Mouse (Mus musculus) ovary, adult 18-20 months (tissue): ENCODE measurements around the gene Gm20388.

ENCODE experiments used
- DNase-seq: peaks from one replicate; pipeline ENCODE4 v3.0.0; 2022; ENCODE audit warnings: low spot score, mixed read lengths

The Gm20388 gene

DNA sequence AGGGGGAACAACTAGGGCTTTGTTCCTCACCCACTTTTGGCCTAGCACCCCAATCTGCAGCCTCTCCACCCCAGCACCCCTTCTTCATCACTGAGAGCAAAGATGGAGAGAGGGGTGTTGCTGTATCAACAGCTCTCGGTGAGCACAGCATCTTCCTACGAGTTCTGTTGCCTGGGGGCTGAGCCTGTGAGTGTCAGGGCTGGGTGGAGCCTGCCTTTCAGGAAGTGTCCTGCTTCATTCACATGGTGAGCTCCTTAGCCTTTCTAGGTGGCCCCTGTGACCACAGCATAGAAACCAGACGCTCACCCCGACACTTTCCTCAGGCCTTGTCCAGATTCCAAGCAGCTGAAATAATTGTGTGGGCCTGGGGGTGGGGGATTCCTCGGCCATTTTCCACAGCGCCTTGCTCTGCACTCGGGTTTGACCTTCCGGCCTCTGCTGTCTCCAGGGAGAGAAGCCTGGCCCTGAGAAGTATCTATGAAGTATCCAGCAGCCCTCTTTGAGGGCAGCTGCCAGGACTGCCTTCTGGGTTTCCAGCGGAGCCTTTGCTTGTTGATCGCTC lies 2244.5 kb downstream of the Gm20388 start:
- no peak for DNase-seq

DNA sequence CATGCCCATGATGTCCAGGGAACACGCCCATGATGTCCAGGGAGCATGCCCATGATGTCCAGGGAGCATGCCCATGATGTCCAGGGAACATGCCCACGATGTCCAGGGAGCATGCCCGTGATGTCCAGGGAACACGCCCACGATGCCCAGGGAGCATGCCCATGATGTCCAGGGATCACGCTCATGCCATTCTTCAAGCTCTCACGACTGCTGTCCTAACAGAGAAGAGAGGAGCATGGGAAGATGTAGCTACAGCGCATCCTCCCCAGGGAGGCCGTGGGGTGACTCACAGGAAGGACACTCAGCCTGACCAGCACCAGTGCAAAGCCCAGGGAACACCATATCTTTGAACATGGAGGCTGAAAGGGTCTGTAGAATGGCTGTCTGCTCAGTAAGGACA lies 2245.3 kb downstream of the Gm20388 start:
- DNase-seq = no peak

DNA sequence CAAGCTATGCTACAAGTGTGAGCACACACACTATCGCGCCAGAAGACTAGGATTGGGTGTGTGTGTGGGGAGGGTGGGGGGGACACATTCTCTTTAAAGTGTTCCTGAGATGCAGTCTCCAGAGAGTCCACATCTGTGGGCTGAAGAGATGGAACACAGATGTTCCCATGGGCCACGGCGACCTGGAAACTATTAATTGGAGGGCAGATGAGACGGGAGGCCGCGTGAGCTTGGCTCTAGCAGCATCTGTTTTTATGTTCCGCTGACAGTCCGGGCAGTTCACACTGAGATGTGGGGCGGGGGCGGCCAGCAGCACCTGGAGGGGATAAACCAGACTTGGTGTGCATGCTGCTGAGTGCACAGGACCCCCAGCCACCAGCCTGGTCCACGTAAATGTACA lies 2247.0 kb downstream of the Gm20388 start:
- DNase-seq = no peak

DNA sequence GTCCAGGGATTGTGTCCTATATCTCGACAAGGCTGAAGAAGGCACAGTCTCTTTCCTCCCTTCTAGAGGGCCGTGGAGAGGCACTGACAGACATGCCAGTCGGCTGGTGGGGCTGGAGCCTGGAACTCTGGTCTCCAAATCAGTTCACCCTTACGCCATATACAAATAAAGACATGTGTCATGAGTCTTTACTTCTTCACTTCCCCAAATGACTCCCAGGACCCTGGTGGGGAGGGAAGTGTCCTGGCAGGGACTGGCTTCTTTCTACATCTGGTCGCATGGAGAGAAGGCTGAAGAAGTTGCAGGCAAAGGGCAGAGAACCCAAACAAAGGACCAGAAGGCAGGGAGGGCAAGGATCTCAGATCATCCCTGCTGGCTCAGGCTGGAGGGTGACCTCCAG lies 2249.5 kb downstream of the Gm20388 start:
- DNase-seq = no peak

DNA sequence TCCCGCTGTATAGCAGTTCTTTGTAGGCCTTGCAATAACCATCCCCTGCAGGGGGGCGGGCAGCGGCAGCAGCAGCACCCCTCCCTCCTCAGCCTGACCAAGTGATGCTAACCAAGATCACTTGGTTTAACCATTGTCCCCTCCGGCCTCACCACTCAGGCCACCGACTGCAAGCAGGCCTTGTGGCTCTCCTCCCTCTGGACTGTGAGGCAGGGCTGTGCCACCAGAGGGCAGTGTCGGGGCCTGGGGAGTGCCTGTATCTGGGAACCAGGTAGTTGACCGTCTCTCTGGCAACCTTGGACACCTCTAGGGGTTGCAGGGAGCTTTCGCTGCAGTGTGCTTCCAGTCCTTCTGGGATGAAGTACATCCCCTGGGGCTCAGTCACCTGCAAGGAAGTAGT lies 2252.4 kb downstream of the Gm20388 start:
- peak; percentile 26 for DNase-seq

DNA sequence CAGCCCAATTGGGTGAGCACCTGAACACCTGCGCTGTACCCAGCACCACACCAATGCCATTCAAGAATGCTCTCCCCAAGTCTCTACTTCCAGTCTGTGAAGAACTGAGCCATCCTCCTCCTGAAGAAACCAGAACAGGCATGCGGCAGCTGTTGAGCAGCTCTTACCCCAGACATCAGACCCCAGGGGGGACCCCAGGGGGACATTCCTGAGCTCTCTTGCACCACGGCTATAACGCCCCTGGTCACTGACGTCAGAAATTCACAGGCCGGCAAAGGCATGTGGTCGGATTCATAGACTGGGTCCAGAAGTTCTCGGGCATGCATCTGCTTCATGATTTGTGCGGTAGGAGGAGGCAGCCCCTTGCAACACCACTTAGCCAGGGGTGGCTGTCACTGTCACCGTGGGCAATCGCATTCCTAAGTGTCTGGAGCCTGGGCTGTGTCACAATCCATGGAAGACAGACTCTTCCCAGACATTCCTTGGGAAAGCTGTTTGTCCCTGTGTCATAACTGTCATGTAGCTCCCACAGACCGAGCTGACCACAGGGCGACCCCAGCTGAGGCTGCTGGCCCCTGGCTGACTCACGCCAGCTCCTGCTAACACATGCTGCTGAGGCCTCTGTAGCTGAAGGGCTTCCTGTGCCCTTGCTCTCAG lies 2256.7 kb downstream of the Gm20388 start:
- no peak for DNase-seq

DNA sequence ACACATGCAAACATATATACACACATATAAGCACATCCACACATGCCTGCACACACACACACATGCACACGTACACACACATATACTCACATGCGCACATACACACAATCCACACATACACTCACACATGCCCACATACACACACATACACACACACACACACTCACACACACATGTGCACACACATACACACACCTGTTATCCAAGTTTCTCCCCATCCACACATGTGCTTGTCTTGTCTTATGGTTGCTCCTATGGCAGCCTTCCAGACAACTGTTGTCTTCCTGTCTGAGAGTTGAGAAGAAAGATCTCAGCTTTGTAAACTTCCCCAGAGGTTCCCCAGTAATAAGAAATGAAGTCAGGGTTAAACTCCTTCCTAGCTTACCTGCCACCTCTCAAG lies 2258.8 kb downstream of the Gm20388 start:
- no peak for DNase-seq

DNA sequence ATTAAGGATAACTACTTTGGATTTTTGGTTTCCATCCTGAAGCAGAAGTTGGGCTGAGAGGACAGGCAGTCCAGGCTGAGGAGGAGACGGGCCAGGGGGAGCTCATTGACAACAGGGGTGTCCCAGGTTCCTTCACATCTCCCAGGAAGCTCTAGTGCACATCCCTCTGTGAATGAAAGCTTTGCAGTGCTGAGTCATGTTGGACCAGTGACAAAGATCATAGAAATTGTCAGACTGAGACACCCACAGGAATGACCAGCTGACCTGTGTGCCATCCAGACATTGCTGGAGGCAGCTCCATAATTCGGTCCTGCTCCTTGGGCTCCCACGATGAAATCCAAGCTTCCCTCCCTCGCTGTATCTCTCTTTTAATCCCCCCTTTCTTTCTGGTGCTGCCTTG lies 2261.2 kb downstream of the Gm20388 start:
- no peak for DNase-seq

DNA sequence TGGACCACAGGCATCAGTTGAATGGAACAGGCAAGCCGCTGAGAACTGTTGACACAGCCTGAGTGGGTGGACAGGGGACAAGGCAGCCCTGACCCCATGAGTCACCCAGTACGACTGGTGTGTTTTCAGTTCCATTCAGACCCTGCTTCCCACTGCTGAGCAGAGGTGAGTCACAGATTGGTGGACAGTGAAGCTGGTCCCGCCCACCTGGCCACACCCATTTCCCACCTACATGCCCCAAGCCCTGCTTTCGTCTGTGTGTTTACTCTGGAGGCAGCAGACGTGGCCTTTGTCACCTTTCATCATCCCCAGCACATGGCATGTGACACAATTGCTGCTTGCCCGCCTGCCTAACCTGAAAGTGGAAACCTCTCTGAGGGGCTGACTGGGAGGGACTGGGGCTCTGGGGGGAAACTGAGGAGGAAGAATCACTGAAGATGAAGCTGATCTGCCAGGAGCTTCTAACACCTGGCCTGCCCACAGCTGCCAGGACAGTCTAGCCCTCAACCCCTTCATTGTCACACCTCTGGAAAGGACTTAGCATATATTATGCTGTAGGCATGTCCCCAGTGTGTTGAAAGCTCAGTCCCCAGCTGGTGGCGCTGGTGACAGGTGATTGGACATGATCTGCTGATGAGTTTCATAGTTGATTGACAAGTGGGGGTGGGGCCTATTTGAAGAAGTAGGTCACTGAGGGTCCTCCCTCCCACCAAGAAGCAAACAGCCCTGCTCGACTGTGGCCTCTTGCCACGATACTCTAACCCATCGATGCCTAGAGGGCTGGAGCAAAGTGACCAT lies 2263.7 kb downstream of the Gm20388 start:
- peak; percentile 30 for DNase-seq

DNA sequence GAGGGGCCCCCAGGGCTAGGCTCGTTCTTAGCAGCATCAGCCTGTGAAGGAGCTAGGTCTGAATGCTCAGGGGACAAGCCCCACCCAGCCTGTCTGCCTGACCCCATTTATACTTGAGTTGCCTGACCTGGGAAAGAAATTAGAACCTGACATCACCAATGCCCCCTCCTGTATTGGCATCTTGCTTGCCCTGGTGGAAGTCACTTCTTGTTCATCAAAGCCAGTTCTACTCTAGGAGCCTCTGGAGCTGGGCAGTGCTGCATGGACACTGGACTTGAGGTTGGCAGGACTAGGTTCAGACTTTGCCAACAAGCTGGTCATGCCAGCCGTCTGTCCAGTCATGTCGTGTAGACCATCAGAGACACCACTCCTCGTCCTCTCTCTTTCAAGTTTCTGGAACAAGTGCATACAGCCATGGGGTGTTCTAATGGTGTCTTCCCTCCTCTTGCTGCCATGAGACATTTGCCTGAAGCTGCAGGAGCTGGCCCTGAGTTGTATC lies 2267.8 kb downstream of the Gm20388 start:
- DNase-seq = no peak

DNA sequence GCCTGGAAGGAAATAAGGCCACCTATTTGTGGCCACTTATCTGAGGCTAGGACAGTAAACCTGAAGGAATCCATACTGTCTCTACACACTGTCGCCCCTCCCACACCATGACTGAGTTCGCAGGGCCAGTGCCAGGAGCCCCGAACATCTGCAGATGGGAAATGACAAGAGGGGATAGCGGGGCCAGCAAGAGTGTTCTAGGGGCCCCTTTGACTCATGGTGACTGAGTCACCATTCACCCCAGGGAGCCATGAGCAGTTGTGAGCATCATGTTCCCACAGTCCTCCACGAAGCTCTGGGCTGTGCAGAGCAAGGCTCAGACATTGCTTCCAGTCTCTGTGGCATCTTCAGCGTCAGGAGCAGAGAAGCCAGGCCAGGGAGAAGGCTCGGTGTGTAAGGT lies 2268.7 kb downstream of the Gm20388 start:
- DNase-seq = no peak

DNA sequence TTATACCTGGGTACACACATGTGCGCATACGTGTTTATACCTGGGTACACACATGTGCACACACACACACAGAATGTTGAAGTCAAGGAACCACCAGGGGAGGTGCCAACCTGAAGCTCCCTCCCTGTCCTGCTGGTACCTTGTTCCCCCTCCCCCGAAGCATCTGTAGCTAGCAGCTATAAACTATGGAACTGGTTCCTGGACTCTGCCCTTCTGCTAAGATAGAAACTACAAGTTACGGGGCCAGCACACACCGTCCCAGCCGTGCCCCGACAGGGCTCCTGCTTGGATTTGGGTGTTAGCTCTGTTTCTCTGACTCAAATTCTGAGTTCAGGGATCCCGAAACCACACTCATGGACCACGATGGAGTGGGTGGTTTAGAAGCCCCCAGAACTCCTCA lies 2269.5 kb downstream of the Gm20388 start:
- no peak for DNase-seq

DNA sequence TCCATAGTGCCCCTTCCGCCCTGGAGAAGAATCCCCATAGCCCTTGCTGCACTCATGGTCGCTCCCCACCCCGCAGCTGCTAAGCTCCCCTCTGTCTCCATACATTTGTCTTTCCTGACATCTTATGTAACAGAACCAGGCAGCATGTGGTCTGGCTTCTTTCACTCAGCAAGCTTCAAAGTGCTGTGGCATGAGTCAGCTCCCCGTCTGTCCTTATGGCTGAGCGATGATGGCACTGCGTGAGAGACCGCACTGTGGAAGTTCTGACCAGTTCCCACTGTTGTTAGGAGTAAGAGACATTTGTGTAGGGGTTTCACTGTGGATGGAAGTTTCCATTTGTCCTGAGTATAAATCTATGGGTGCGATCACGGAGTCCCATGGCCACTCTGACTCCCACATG lies 2270.8 kb downstream of the Gm20388 start:
- no peak for DNase-seq

DNA sequence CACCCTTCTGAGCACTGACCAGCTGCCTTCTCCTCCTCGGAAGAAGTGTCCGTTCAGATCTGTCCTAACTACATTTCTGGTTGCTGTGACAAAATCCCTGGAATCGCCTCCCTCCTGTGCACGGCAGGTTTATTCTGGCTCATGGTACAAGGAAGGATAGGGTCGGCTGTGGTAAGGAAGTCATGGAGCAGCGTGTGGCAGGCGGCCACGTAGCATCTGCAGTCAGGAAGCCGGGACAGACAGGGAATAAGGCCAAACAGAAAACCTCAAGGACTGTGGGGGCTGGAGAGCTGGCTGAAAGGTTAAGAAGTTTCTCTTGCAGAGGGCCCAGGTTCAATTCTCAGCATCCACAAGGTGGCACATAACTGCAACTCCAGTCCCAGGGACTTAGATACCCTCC lies 2271.3 kb downstream of the Gm20388 start:
- peak; percentile 24 for DNase-seq

DNA sequence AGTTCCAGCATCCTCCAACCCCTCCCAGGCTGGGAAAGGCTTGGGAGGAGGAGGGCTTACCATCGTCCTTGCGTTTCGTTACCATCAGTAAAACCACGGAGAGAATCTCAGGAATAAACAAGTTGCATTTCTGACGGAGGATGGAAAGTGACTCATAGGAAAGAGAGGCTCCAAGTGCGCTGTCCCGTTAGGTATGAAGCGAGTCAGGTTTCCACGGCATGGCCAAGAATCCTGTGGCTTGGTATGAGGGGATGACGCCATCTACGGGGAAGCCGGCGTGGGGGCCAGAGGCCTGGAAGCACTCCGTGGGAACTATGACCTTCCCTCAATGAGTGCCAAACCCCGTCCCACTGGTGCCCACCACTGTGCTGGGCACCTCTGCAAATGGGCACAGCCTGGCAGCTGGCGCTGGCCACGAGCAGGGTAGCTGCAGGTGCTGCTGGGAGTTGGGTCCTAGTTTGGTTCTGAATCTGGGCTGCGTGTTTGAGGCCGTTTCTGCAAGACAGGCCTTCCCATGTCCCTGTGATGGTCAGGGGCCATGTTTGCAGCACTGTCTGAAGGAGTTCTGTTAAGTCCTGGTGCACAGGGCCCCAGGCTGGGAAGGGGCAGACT lies 2275.8 kb downstream of the Gm20388 start:
- DNase-seq = no peak

DNA sequence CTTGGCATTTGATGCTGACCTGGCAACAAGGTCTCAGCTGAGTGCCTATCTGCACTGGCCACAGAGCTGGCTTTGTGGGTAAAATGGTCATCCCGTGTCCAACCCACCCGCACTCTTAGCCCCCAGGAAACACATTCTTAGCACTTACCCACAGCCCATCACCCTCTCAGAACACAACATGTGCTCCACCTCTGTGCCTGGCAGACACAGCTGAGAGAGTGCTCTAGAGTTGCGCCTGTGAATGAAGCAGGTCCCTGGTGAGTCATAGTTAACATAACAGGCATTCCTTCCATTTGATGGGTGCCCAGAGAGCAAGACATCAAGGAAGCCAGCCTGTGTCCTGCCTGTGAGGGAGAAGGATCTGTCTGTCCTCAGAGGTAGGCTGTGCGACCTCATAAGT lies 2276.6 kb downstream of the Gm20388 start:
- no peak for DNase-seq

DNA sequence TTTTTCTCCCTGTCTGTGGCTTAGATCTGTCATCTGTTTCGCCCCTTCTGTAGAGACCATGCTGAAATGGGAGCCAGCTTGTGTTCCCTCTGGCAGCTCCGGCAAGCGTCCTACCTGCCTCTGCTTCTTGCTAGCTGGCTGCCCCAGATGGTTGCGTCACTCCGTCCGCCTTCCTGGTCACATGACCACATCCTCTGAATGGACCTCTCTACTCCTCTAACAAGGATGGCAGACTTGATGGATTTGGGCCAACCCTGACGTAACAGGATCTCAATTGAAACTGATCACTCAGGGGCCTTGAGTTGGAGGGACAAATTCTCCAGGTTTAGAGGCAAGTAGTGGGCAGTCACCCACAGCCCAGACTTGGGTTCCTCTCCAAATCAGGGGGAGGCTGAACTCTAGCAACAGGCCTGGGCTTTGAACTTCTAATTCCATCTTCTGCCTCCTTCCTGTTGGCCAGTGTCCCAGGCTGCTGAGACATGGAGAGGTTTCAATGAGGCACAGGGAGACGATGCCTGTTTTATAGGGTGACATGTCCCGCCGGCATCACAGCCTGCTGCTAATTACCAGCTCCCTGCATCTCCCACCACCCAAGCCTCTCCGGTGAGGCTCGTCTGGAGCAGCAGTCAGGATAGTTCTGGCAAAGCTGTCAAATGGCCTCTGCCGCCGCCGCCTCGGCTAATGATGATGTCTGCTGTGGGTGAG lies 2279.9 kb downstream of the Gm20388 start:
- DNase-seq = no peak

DNA sequence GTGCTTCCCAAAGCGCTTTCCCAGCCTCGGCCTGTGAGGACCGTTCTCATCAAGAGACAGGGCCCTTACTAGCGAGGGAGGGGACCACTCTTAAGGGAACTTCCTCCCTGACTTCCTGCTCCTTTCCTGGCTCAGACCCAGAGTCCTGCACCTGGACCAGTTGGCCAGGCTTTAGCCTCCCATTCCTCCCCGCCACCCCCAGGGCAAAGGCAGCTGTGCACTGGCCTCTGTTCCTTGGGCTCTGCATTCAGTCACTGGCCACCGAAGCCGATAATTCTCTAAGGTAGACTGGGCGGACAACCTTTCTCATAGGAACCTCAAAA lies 2280.4 kb downstream of the Gm20388 start:
- DNase-seq = no peak

DNA sequence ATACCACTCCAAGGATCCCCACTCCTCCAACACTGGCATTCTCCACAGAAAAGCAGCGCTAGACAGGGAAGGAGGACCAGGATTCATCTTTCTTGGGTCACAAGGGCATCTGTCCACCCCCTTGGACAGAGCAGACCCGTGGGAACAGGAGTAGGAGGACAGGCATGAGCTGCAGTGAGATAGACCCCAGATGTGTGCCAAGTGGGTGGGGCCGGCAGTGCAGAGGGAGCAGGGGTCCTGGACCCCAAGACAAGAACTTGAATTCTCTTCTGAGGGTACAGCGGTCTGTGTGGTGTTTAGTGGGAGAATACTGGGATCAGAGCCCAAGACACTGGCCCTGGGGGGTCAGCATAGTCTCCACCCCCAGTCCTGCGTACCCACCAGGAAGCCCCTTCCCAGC lies 2282.1 kb downstream of the Gm20388 start:
- DNase-seq = no peak

DNA sequence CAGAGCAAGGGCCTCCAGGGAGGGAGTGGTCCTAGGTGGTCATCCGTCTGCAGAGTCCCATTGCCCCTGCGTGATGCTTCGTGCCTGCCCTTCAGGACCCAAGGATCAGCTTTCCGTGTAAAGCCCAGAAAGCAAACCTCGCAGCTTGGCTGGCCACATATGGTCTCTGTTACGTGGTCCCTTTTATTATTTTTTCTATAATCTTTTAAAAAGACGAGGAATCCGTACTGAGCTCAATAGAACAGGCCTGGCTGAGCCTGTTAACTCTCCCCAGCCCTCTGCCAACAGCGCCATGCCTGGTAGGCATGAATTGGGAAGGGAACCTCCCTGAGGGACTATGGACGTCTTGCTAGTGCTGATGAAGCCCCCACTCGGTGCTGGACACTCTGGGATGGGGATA lies 2282.9 kb downstream of the Gm20388 start:
- DNase-seq = no peak

DNA sequence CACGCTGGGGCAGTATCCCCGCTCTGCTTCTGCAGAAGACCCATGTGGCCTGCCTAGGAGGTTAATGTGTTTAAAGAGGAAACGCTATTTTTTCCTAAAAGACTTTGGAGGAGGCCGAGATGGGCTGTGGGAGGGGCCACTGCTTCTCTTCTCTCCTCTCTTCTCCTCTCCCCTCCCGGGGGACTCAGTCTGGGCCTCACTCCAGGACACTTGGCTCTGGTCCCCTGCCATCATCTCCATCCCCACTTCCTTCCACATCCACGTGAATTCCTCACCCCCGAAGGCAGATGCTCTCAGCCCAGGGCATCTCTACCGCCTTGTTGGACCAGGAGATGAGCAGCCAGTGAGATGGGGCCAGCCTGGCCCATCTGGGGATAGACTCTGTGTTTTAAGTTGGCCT lies 2283.8 kb downstream of the Gm20388 start:
- peak; percentile 28 for DNase-seq

DNA sequence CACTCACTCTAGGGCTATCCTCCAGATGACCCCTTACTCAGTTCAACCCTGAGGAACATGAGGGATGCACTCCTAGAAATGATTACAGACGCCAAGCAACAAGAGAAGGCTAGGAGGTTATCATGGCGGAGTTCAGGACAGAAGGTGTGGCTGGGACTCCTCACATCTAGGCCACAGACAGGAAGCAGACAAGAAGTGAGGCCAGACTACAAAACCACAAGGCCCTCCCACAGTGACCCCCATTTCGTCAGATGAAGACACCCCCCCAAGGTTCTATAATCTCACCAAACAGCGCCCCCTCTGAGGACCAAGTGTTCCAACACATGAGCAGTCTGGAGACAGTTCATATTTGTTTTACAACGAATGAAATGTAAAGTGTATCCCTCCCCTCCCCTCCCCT lies 2286.7 kb downstream of the Gm20388 start:
- DNase-seq = no peak
